Mouse (Mus musculus) frontal cortex, postnatal 25 days (tissue): Measurements from ENCODE around the gene Acpp.

Experiments used
- DNase-seq, 2 experiments: peaks; one replicate each; pipeline ENCODE4 v3.0.0; 2022; ENCODE audit warnings: low spot score in 2 of 2

Gene Acpp

DNA sequence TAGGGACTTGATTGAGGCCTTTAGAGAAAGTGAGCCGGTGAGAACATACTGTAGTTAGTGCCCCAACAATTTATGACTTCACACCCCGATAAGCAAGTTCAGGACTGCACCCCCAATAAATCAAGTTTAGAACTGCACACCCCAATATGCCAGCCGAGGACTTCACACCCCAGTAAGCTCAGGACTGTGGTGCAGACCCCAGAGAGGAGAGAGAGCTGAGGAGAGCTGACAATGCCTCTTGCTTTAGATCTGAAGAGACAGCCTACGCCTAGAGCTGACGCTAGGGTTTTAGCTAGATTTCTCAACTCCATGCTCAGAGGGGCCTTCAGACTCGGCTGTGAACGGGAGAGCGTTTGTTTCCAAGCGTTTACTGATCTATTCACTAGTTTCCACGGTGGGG lies 32.7 kb downstream of the Acpp start:
- no peak for DNase-seq

- no peak for DNase-seq
Observed at GRCm38 (mm10) chr9:104304376-104304775, 33.2 kb downstream of the Acpp start.

- no peak for DNase-seq
Observed at GRCm38 (mm10) chr9:104300569-104300968, 37.0 kb downstream of the Acpp start.

- DNase-seq = no peak
Observed at GRCm38 (mm10) chr9:104297041-104297440, 40.5 kb downstream of the Acpp start.

GRCm38 (mm10) chr9:104284934-104285333 lies 52.6 kb downstream of the Acpp start:
- no peak for DNase-seq

GRCm38 (mm10) chr9:104282536-104282935 lies 55.0 kb downstream of the Acpp start:
- DNase-seq = no peak

DNA sequence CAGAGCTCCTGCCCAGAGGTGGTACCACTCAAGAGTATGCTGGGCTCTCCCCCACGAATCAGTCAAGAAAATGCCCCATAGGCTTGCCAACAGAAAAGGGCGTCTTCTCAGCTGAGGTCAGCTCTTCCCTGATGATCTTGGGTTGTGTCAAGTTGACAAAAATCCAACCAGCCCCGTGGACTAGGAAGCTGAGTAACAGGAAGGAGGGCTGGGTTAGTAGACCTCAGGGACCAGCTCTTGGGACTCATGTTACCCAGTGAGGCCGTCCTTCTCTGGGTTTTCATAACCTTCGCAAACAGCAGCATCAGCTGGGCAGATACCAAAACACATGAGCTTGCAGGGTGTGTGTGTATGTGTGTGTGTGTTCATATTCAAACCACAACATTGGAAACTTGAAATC lies 55.8 kb downstream of the Acpp start:
- DNase-seq = no peak

GRCm38 (mm10) chr9:104280725-104281495 lies 56.6 kb downstream of the Acpp start:
- no peak for DNase-seq

DNA sequence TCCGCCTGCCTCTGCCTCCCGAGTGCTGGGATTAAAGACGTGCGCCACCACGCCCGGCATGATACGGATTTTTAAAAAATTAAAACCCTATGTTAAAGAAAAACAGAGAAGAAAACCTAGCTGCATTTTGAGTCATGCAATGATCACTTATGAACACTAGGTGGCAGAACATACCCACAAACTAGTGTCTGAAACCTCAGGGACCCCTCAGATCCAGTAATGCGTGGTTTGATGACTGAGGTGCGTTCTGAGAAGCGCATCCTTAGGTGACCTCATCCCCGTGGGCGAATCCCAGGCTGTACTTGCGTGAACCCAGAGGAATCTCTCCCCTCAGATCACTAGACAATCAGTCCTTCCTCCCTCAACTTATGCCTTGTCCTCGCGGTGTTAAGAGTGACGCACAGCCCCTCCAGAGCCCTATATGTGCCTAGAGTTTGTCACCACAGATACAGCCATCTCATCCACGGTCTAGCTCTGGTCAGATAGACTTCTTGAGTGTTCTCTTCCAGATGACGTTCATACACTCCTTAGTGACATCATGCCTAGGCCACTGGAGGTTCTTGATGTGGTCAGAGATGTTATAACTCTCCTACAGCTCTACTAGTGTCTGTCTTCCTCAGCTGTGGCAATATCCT lies 59.9 kb downstream of the Acpp start:
- peak in 1 of 2 experiments; percentile 37 for DNase-seq

DNA sequence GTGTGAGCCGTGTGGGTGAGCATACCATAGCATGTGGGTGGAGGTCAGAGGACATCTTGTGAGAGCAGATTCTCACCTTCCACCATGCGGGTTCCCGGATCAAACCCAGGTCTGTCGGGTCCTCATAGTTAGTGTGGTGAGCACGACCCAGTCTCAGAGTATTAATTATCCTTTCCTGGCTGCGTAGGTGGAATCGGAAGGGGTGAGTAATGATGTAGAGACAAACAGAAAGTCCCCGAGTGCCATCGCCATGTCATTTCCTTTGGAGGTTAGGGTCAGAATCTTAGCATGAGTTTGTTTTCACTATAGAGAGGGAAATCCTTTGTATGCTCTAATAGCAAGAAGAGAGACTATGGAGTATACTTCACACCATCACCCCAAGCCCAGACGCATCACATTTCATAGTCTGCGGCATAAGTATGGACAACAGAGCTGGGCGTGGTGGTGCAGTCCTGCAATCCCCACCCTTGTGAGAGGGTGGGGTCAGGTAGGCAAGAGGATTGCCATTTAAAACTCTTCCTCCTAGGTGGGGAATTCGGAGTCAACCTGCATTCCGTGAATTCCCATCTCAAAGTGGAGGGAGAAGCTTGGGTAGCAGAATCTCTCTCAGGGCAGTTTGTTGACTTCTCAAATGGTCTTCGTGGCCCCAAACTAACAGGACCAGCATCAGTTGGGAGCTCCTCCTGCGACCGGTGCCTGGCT lies 62.3 kb downstream of the Acpp start:
- DNase-seq = no peak

GRCm38 (mm10) chr9:104272057-104272456 lies 65.5 kb downstream of the Acpp start:
- no peak for DNase-seq

DNA sequence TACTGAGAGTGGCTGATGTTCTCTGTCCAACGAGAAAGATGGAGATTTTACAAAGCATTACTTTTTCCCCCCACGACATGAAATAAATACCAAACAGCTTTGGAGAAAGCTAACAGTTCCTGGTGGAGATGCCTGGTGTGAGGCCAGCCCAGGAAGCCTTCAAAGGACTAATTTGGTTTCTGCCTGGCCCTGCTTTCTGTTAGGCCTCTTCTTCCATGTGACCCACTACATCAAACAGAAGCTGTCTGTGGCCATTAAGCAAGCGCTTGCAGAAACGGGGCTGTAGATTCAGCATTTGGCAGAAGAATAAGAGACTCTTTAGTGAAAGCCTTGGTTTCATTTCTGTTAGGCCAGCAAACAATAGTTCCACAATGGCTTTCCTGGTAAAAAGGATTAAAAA lies 65.9 kb downstream of the Acpp start:
- DNase-seq = no peak

DNA sequence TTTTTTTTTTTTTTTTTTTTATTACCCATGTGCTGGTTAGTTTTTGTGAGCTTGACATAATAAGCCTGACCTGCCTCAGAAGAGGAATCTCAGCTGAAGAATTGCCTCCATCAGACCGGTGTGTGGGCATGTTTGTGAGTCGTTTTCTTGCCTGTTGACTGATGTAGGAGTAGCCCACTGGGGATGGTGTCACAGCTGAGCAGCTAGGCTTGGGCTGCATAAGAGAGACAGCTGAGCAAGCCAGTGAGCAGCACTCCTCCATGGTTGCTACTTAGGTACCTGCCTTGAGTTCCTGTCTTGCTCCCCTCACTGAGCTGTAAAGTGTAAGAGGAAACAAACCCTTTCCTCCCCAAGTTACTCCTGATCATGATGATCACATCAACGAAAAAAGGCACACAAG lies 67.6 kb downstream of the Acpp start:
- DNase-seq = no peak

DNA sequence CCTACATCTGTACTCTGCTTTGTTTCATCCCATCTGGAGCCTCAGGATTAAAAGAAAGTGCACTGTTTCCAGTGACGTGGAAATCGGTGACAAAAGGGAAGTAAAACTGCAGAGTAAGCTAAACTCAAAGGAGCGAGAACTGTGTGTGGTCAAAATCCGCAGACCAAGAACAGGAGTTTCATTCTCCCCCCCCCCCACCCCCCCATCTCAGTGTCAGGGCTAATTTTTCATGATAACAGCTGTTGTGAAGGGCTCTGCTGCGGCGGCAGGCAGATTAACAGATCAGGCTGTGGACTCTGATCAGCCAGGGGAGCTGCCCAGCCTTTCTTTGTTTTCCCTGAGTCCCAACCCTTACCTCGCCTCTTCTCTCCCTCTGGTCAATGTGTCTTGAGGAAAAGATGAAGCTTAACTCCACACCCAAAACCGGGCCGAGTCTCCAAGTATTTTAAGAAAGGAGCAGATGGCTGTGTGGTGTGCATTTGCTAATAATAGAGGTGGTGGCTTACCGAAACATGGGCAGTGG lies 68.1 kb downstream of the Acpp start:
- no peak for DNase-seq

DNA sequence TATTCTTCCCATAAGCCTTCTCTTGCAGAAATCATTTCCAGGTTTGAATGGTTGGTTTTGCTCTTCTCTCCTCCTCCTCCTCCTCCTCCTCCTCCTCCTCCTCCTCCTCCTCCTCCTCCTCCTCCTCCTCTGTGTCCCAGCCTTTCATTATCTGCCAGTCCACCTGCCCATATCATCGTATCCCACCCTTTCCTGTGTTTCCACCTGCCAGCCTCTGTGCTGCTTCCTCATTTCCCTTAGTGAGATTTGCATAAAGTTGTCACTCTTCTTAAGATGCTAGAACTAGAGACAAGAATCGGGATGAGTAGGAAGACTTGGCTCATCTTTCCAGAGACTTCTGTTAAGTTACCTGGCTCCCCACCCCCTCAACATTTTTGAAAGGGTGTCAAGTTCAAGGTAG lies 73.0 kb downstream of the Acpp start:
- DNase-seq = no peak

- peak; percentile 91 to 96 for DNase-seq
Observed at GRCm38 (mm10) chr9:104262823-104263352, 74.7 kb downstream of the Acpp start, which contains the start of gene Dnajc13. Dnajc13 (minus strand) TSS chr9:104262930.

GRCm38 (mm10) chr9:104262016-104262762 lies 75.4 kb downstream of the Acpp start:
- DNase-seq = no peak

GRCm38 (mm10) chr9:104260306-104260705 lies 77.2 kb downstream of the Acpp start:
- DNase-seq = no peak

DNA sequence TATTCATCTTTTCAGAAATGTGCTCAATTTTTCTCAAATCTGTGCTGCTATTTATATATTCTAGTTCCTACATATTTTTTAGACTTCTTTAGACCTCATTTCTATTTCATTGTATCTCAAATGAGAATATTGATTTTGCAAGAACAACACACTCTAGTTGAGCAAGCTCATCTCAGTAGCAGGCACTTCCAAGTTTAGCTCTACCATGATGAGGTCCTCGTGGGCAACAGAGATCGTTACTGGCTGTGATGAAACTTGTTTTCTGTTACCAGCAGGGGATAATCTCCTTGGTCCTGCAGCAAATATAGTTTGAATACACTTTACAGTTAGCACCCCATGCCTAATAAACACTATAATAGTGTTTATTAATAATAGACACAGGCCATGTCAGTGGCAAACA lies 81.5 kb downstream of the Acpp start:
- DNase-seq = no peak

GRCm38 (mm10) chr9:104254408-104255180 lies 83.0 kb downstream of the Acpp start:
- DNase-seq = no peak

DNA sequence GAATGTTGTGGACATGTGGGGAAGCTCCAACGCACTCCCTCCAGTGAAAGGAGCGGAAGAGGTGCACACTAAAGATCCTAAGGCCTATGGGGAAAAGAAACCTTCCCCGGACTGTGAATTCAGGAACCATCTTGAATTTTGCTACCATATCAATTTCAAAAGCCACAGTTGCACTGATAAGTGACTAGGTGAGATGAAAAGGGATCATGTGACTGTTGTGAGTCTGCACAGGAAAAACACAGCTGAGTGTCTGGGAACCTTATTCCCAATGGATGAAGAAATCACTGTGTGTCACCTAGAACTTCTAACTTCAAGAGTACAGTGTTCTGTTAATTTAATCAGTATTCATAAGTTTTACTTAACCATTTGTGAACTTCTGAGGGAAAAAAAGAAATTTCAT lies 84.9 kb downstream of the Acpp start:
- no peak for DNase-seq
